Comparison of ENCODE assay signal across 8 mouse cellular contexts in the genomic region with DNA sequence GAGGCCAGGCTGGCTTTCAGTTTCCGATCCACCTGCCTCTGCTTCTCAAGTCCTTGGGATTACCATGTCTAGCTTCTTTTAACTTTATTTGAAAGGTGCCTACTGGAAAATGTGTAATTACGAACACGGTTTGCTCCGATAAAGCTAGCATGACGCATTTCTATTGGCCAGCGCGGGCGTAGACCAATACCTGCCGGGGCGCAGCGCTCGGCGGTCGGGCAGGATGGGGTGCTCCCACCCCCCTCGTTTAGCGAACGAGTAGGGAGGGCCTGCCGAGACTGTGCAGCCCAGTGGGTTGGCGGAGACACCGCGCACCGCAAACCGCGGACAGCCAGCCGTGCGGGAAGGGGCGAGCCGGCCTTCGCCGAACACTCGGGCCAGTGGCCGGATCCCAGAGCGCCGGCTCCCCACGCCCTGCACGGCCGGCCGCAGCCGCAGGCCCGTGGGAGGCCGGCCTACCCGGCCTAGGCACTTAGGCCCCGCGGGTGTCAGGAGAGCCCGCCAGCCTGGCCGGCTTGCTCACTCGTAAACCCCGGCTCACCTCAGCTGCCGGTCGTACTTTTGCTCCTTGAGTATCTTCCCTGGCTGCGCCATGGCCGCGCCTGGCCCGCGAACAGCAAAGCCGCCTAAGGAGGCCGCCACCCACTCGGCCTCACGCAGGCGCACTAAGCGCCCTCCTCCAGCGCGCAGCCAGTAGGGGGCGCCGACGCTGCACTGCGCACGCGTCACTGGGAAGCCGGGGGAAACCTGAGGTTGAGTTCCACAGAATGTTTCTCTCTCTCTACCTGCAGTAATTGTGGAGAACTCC. TPM values are rescaled to one million over a fixed set of nuclear protein-coding genes. Genes with fewer than 3 reads are reported as not detected.
DNase-seq lines count a peak whose midpoint lies in the region; ATAC-seq and TF ChIP-seq lines count a peak whose summit lies in the region.

Nae1 (minus strand) TSS at position 667 of the 808 bp plus-strand sequence.
Car7 (plus strand) TSS at position 719 of the 808 bp plus-strand sequence.

- DNase-seq in MN1 (ENCODE audit: low spot score) = peak; percentile 96
- peak; percentile 95 for DNase-seq in cerebellum, adult 9-10 months
- DNase-seq in hindbrain, embryonic 10.5 days (ENCODE audit: low spot score) = peak; percentile 94
- peak; percentile 91 for DNase-seq in layer of hippocampus, adult 9-11 months
- DNase-seq in lung, postnatal 0 days (ENCODE audit: low spot score) = peak; percentile 93
- peak; percentile 95 for DNase-seq in ovary, postnatal 14 days (ENCODE audit: low spot score)
- DNase-seq in thymus, postnatal 14 days = peak; percentile 95

- H3K9me3 ChIP-seq in hindbrain, embryonic 10.5 days = no peaks in the 10 kb centered on the region
- H3K9me3 ChIP-seq in lung, postnatal 0 days (ENCODE audit: low read length) = no peaks in the 10 kb centered on the region

- peaks cover 24% of the 10 kb centered on the region for H3K27me3 ChIP-seq in hindbrain, embryonic 10.5 days (ENCODE audit: insufficient read depth, poor library complexity, severe bottlenecking)
- H3K27me3 ChIP-seq in lung, postnatal 0 days (replicated peaks; ENCODE audit: insufficient read depth, low read length) = no peaks in the 10 kb centered on the region

- ATAC-seq in frontal cortex, adult (ENCODE audit: low TSS enrichment) = peak; percentile 86
- peak; percentile 98 for ATAC-seq in lung, postnatal 0 days

- H3K9ac ChIP-seq in lung, postnatal 0 days (replicated peaks; ENCODE audit: low read depth) = peak within 1 kb of the TSS; percentile 98

- peak; percentile 98 for TF ChIP-seq CTCF in lung, postnatal 0 days (IDR thresholded peaks at IDR 0.05)

- WGBS in hindbrain, embryonic 10.5 days = under 1% methylated on average over 70 of the region's 70 CpGs
- 2% methylated on average over 68 of the region's 70 CpGs for WGBS in lung, postnatal 0 days

- H3K27ac ChIP-seq in hindbrain, embryonic 10.5 days = peak within 1 kb of the TSS; percentile 95
- peak within 1 kb of the TSS; percentile 85 for H3K27ac ChIP-seq in lung, postnatal 0 days (ENCODE audit: low read length)

- peak within 1 kb of the TSS; percentile 93 for H3K4me3 ChIP-seq in hindbrain, embryonic 10.5 days
- peak within 1 kb of the TSS; percentile 93 for H3K4me3 ChIP-seq in lung, postnatal 0 days (ENCODE audit: low read depth, low read length)

- TF ChIP-seq EP300 in lung, postnatal 0 days (IDR thresholded peaks at IDR 0.05) = no peak

- peak within 1 kb of the TSS; percentile 79 for H3K4me2 ChIP-seq in lung, postnatal 0 days (replicated peaks; ENCODE audit: low read depth, low read length)

- peaks cover 25% of the 10 kb centered on the region for H3K36me3 ChIP-seq in hindbrain, embryonic 10.5 days
- peaks cover 5% of the 10 kb centered on the region; the same call in 1 of the 2 replicates for H3K36me3 ChIP-seq in lung, postnatal 0 days (ENCODE audit: insufficient read depth, low read length)

- H3K4me1 ChIP-seq in hindbrain, embryonic 10.5 days (replicated peaks) = peaks cover 27% of the 10 kb centered on the region
- peaks cover 3% of the 10 kb centered on the region; the same call in 1 of the 2 replicates for H3K4me1 ChIP-seq in lung, postnatal 0 days (ENCODE audit: insufficient read depth, low read depth, low read length)

RNA-seq across cellular contexts. Expression of gene Nae1, which starts in this region (rescaled TPM):
- polyA plus RNA-seq in hindbrain, embryonic 10.5 days (2016; fragmentation: Nextera tagmentation; extraction: Ambion mirVana) = 121 and 126 TPM in 2 replicates
- 57.9 and 58.9 TPM in 2 replicates for polyA plus RNA-seq in lung, postnatal 0 days (2015; fragmentation: Nextera tagmentation; extraction: Ambion mirVana)

RNA-seq across cellular contexts. Expression of gene Car7, which starts in this region (rescaled TPM):
- 0.90 and 1.4 TPM in 2 replicates for polyA plus RNA-seq in hindbrain, embryonic 10.5 days (2016; fragmentation: Nextera tagmentation; extraction: Ambion mirVana)
- 0.84 and 0.87 TPM in 2 replicates for polyA plus RNA-seq in lung, postnatal 0 days (2015; fragmentation: Nextera tagmentation; extraction: Ambion mirVana)

Comparison
In these comparisons a context has a peak if more than half of its experiments do, and no peak if none do; other contexts are left out.
1. Peak in every context shown above with its lines: DNase-seq, ATAC-seq, H3K4me3 ChIP-seq and H3K27ac ChIP-seq.